Mouse (Mus musculus): ENCODE measurements around the gene Ankrd23. TPM values are rescaled to one million over a fixed set of nuclear protein-coding genes. Genes with fewer than 3 reads are reported as not detected.

Ankrd23 gene
- polyA plus RNA-seq, 1 experiment, result 1.1 TPM

GRCm38 (mm10) chr1:36562388-36562787 is 25.7 kb upstream of the Ankrd23 start:
- H3K4me3 ChIP-seq (ENCODE audit: insufficient read depth, poor library complexity, severe bottlenecking), result no peak overlapping the region
- no peak overlapping the region for H3ac ChIP-seq (ENCODE audit: control insufficient read depth, insufficient read length, low read depth)
- H3K79me2 ChIP-seq (ENCODE audit: control insufficient read depth, insufficient read depth), result no peaks in the 10 kb centered on the region
- H3K79me3 ChIP-seq (ENCODE audit: low read depth), result no peaks in the 10 kb centered on the region
- H3K27me3 ChIP-seq (ENCODE audit: control insufficient read depth, insufficient read depth, insufficient read length), result no peaks in the 10 kb centered on the region
- TF ChIP-seq MYOG (IDR thresholded peaks at IDR 0.05; ENCODE audit: control insufficient read depth, extremely low read depth, insufficient read length) (no peak), CEBPB (IDR thresholded peaks at IDR 0.05; ENCODE audit: low read depth) (no peak), FOSL1 (IDR thresholded peaks at IDR 0.05; ENCODE audit: insufficient read depth, low read length, poor library complexity, severe bottlenecking) (no peak), USF1 (IDR thresholded peaks at IDR 0.05; ENCODE audit: low read depth) (no peak), MAX (IDR thresholded peaks at IDR 0.05) (no peak), CTCF (IDR thresholded peaks at IDR 0.05; ENCODE audit: control insufficient read depth, insufficient read depth, insufficient read length) (no peak)
- no peaks in the 10 kb centered on the region for H3K36me3 ChIP-seq (ENCODE audit: control insufficient read depth, insufficient read depth)

- Histone ChIP-seq H3K4me3 (ENCODE audit: insufficient read depth, poor library complexity, severe bottlenecking) (no peak overlapping the region), H3K27me3 (ENCODE audit: control insufficient read depth, insufficient read depth, insufficient read length) (no peaks in the 10 kb centered on the region), H3K79me3 (ENCODE audit: low read depth) (peaks cover 6% of the 10 kb centered on the region), H3K79me2 (ENCODE audit: control insufficient read depth, insufficient read depth) (peaks cover 12% of the 10 kb centered on the region), H3K36me3 (ENCODE audit: control insufficient read depth, insufficient read depth) (no peaks in the 10 kb centered on the region), H3ac (ENCODE audit: control insufficient read depth, insufficient read length, low read depth) (no peak overlapping the region)
- TF ChIP-seq MAX (IDR thresholded peaks at IDR 0.05) (no peak), USF1 (IDR thresholded peaks at IDR 0.05; ENCODE audit: low read depth) (no peak), CTCF (IDR thresholded peaks at IDR 0.05; ENCODE audit: control insufficient read depth, insufficient read depth, insufficient read length) (no peak)
Observed at GRCm38 (mm10) chr1:36560903-36561302, 24.2 kb upstream of the Ankrd23 start.

GRCm38 (mm10) chr1:36559888-36560287 is 23.2 kb upstream of the Ankrd23 start:
- Histone ChIP-seq H3K79me2 (ENCODE audit: control insufficient read depth, insufficient read depth) (peaks cover 22% of the 10 kb centered on the region), H3K27me3 (ENCODE audit: control insufficient read depth, insufficient read depth, insufficient read length) (no peaks in the 10 kb centered on the region), H3ac (ENCODE audit: control insufficient read depth, insufficient read length, low read depth) (no peak overlapping the region), H3K79me3 (ENCODE audit: low read depth) (peaks cover 16% of the 10 kb centered on the region), H3K4me3 (ENCODE audit: insufficient read depth, poor library complexity, severe bottlenecking) (no peak overlapping the region), H3K36me3 (ENCODE audit: control insufficient read depth, insufficient read depth) (peaks cover 6% of the 10 kb centered on the region)
- TF ChIP-seq MAX (IDR thresholded peaks at IDR 0.05) (no peak), USF1 (IDR thresholded peaks at IDR 0.05; ENCODE audit: low read depth) (no peak), MYOD1 (IDR thresholded peaks at IDR 0.05; ENCODE audit: control insufficient read depth, insufficient read length, low read depth) (no peak), CTCF (IDR thresholded peaks at IDR 0.05; ENCODE audit: control insufficient read depth, insufficient read depth, insufficient read length) (no peak), MYOG (IDR thresholded peaks at IDR 0.05; ENCODE audit: control insufficient read depth, extremely low read depth, insufficient read length) (no peak), CEBPB (IDR thresholded peaks at IDR 0.05; ENCODE audit: low read depth) (no peak), FOSL1 (IDR thresholded peaks at IDR 0.05; ENCODE audit: insufficient read depth, low read length, poor library complexity, severe bottlenecking) (no peak)

- no peak overlapping the region for H3ac ChIP-seq (ENCODE audit: control insufficient read depth, insufficient read length, low read depth)
- peaks cover 18% of the 10 kb centered on the region for H3K79me3 ChIP-seq (ENCODE audit: low read depth)
- TF ChIP-seq MYOD1 (IDR thresholded peaks at IDR 0.05; ENCODE audit: control insufficient read depth, insufficient read length, low read depth) (no peak), MYOG (IDR thresholded peaks at IDR 0.05; ENCODE audit: control insufficient read depth, extremely low read depth, insufficient read length) (no peak), CTCF (IDR thresholded peaks at IDR 0.05; ENCODE audit: control insufficient read depth, insufficient read depth, insufficient read length) (no peak)
- peaks cover 28% of the 10 kb centered on the region for H3K79me2 ChIP-seq (ENCODE audit: control insufficient read depth, insufficient read depth)
- no peak overlapping the region for H3K4me3 ChIP-seq (ENCODE audit: insufficient read depth, poor library complexity, severe bottlenecking)
- no peaks in the 10 kb centered on the region for H3K27me3 ChIP-seq (ENCODE audit: control insufficient read depth, insufficient read depth, insufficient read length)
- H3K36me3 ChIP-seq (ENCODE audit: control insufficient read depth, insufficient read depth), result peaks cover 8% of the 10 kb centered on the region
Observed at GRCm38 (mm10) chr1:36559256-36559655, 22.6 kb upstream of the Ankrd23 start.

- TF ChIP-seq CTCF (IDR thresholded peaks at IDR 0.05; ENCODE audit: control insufficient read depth, insufficient read depth, insufficient read length) (no peak), MAX (IDR thresholded peaks at IDR 0.05) (no peak), FOSL1 (IDR thresholded peaks at IDR 0.05; ENCODE audit: insufficient read depth, low read length, poor library complexity, severe bottlenecking) (no peak), USF1 (IDR thresholded peaks at IDR 0.05; ENCODE audit: low read depth) (no peak), CEBPB (IDR thresholded peaks at IDR 0.05; ENCODE audit: low read depth) (no peak), MYOG (IDR thresholded peaks at IDR 0.05; ENCODE audit: control insufficient read depth, extremely low read depth, insufficient read length) (no peak), MYOD1 (IDR thresholded peaks at IDR 0.05; ENCODE audit: control insufficient read depth, insufficient read length, low read depth) (no peak)
- H3K79me2 ChIP-seq (ENCODE audit: control insufficient read depth, insufficient read depth), result peaks cover 38% of the 10 kb centered on the region
- H3K27me3 ChIP-seq (ENCODE audit: control insufficient read depth, insufficient read depth, insufficient read length), result no peaks in the 10 kb centered on the region
- peak within 1 kb of the TSS; percentile 96 for H3ac ChIP-seq (ENCODE audit: control insufficient read depth, insufficient read length, low read depth)
- peaks cover 22% of the 10 kb centered on the region for H3K79me3 ChIP-seq (ENCODE audit: low read depth)
- H3K4me3 ChIP-seq (ENCODE audit: insufficient read depth, poor library complexity, severe bottlenecking), result peak within 1 kb of the TSS; percentile 68
- peaks cover 18% of the 10 kb centered on the region for H3K36me3 ChIP-seq (ENCODE audit: control insufficient read depth, insufficient read depth)
Observed at GRCm38 (mm10) chr1:36558031-36558993, 21.6 kb upstream of the Ankrd23 start, which contains the start of gene Sema4c. Sema4c (minus strand) TSS chr1:36558349.
